Mouse (Mus musculus) cerebellum, adult 18-20 months (tissue): ENCODE results near the gene Rela.
"Not testable (repeated sequence)": the region's sequence is repeated elsewhere in the genome, so short reads cannot be mapped to it uniquely, and the experiment has no call there.

Source experiments
- DNase-seq, 2 experiments: peaks; one replicate each; pipeline ENCODE4 v3.0.0; 2021

The Rela gene

DNA sequence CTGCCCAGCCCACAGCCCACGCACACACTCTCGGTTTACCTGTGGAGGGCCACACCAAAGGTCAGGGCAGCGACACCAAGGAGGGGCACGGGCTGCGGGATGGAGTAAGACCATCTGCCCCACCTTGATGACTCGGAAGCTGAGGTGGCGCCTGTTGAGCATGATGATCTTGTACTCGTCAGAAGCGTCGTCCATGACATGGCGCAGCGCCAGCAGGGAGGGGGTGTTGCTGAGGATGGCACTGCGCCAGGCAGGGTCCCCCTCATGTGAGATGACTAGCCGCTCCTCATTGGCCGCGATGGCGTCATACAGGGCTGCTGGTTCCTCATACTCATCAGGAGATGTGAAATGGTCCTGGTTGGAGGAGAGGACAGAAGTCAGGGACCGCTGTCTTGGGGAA is 29.1 kb downstream of the Rela start:
- no peak for DNase-seq

DNA sequence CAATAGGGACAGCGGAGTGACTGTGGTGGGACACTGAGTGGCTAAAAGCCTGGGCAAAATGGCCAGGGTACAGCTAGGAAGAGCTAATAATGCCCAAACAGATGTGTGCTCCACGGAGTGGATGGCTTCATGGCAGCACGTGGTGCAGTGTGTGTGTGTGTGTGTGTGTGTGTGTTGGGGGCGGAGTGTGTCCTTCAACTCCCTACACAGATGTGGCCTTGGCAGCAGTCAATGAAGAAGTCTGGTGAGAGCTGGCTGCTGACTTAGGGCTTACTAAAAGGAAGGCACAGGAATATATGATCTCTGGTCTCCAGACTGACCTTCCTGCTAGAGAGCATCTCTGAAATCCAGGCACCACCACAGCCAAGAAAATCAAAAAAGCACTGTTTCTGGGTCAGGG is 31.1 kb downstream of the Rela start:
- no peak for DNase-seq

DNA sequence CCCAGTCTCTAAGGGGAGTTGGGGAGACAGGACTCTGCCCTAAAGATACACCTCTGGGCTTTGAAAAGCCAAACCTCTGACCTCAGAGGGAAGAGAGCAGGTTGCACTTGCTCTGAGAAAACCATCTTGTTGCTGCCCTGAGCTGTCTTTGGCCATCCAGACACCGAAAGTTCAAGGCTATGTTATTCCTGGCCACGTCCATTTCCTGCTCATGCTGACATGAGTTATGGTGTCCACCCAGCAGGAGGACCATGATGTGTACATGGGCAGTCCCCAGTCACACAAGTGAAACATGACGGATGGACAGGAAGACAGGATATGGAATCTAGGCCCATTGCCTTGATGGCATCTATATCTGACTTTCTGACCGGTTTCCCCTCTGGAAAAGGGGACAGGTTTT is 43.1 kb downstream of the Rela start:
- DNase-seq = no peak

DNA sequence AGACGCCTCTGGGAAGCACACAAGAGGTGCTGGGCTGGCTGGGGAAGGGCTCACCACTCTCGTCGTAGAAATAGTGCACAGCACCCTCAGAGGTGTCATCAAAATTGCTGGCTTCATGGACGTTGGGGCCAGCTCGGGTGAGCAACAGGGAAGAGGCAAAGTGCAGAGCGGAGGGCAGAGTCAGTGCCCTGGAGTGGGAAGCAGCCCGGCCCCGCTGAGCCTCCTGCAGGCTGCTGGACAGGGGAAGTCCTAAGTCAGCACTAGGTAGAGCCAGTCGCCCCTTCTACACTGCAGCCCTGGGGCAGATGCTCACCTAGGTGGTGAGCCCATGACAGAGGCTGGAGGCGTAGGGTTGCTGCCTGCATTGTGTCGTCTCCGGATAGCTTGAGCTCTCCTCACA is 47.0 kb downstream of the Rela start:
- DNase-seq = no peak

DNA sequence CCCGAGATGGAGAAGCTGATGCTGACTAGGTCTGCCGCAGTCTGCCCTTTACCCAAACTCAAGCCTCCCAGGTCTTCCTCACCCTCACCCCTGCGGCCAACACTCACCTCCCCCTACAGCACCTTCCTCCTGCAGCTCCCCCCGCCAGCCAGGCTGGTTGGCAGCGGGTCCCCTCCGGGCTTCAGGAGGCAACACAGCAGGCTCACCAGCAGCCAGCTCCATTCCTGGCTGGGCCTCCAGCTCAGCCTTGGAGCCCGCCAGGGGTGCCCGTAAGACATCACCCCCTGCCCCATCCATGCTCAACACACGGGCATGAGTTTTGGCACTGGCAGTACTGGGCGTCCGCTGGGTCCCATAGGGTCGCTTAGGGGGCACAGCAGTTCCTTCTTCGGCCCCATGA is 47.7 kb downstream of the Rela start:
- DNase-seq = no peak

DNA sequence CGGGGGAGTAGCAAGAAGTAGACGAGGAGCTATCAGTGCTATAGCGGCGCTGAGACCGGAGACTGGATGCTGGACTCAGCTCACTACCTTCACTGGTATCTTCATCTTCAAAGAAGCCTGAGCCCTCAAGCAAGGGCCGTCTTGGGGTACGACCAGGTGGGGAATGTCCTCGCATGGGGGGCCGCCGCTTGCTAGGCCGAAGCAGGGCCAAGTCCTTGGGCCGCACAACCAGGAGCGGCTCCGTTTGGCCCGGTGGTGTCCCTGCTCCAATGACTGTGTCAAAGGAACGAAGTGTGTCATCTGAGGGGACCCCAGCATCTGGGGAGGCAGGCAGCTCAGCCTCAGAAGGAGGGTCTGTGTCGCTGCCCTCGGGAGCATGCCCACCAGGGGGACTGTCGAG is 48.1 kb downstream of the Rela start:
- DNase-seq = no peak

DNA sequence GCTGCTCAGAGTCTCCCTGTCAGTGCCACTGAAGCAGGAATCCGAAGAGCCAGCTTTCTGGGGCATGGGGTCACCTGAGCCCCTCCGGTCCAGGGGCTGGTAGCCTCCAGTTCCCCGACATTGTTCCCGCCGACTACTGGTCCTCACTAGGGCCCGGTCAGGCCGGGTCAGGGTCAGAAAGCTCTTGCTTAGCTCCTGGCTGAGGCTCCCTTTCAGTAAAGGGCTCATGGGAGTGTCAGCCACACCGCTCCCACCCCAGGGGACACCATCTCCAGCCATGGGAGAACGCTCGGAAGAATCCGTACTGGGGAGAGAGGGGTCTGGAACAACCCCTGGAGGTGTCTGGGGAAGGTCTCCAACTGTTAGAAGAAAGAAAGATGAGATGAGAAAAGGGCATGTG is 48.6 kb downstream of the Rela start:
- no peak for DNase-seq

DNA sequence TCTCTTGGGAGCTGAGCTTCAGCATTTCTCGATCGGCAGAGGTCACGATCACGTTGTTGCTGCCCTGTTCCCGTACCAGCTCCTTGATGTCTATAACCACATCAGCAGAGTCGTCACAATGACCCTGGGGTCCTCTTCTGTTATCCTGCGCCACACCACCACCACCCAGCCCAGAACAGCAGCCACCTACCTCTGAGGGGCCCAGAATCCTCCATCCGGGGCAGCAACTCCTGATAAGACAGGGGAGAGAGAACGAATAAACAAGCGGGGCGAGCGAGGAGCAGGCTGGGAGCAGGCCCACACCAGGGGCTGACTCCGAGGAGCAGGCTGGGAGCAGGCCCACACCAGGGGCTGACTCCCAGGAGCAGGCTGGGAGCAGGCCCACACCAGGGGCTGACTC is 49.2 kb downstream of the Rela start:
- DNase-seq = no peak

DNA sequence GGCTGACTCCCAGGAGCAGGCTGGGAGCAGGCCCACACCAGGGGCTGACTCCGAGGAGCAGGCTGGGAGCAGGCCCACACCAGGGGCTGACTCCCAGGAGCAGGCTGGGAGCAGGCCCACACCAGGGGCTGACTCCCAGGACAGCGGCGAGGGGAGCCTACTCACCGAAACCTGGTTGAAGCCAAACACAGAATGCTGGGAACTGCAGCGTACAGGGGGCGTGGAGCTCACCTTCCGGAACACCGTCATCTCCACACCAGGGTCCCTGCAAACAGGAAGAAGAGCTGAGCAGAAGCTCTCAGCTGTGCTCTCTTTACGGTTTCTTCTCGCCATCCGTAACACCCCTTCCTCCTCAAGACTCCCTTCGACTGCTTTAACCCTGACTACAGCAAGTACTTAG is 49.7 kb downstream of the Rela start:
- DNase-seq = not testable (repeated sequence)

DNA sequence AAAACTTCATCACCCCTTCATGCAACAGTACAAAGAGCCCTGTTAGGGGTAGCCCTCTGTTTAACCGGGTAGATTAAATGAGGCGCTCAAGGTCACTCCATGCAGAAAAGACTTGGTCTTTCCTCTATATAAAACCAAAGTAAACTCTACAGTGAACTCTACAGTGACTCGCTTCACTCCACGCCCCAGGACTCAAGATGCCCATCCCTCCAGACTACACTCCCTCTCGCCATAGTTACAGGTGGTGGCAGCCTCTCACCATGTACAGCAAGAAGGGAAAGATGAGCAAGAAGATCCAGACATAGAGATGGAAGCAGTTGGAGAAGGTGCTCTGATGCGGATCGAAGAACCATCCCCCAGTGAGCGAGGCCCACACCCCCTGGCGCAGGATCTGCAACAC is 50.5 kb downstream of the Rela start:
- no peak for DNase-seq

DNA sequence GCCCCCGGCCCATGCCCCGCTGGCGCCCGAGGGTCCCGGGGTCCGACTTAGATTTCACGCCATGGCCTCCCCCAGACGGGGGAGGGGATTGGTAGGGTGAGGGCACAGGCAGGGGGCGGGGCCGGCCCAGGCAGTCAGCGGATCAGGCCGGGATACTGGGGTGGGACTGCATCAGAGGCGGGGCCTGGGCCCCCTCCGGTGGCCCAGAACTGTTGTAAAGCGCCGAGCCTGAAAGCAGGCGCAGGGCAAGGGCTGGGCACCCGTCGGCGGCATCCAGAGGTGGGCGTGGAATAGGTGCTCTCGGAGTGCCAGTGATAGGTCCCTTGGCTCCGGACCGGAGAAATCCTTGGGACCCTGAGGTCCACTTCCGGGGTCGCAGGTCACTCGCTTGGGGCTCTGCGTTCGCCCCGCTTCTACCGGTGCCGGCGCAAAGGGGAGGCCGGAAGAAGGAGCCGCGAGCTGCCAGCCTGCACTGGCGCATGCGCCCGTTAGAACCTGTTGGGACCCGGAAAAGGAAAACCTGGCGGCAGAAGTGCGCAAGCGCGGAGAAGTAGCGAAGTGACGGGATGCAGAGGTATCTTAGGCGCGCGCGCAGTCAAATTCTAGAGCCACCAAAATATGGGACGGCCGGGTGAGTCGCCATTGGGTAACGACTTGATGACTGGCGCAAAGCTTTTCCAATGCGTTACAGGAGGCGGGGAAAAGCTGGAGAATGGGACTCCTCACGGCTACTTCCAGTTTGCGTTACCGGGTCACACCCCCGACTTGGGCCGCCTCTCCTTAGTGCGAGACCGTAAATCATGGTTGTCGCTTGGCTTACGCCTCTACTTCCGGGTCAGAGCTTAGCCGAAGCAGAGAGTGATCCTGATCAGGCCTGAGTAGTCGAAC is 51.2 kb downstream of the Rela start, which contains the start of the genes Map3k11 and Pcnx3:
Gene Map3k11, plus strand, starts transcription at position 543 of the 888 bp plus-strand sequence.
Gene Pcnx3, minus strand, starts transcription at position 709 of the 888 bp plus-strand sequence.
- peak; percentile 98 to 99 for DNase-seq

DNA sequence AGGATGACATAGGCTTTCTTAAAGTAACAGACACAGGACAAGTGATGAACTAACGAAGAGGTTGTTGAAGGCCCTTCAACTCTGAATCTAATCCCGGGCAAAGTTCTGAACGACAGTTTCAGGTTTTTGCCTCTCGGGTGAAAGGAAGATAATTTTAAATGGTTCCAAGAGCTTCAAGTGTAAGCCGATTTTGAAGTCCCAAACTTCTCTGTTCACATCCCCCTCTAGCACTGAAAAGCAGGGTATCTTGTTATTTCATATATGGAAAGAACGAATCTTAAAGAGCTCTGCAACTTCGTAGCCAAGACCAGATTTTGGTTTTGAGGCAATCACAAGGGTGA is 51.8 kb downstream of the Rela start:
- DNase-seq = no peak

DNA sequence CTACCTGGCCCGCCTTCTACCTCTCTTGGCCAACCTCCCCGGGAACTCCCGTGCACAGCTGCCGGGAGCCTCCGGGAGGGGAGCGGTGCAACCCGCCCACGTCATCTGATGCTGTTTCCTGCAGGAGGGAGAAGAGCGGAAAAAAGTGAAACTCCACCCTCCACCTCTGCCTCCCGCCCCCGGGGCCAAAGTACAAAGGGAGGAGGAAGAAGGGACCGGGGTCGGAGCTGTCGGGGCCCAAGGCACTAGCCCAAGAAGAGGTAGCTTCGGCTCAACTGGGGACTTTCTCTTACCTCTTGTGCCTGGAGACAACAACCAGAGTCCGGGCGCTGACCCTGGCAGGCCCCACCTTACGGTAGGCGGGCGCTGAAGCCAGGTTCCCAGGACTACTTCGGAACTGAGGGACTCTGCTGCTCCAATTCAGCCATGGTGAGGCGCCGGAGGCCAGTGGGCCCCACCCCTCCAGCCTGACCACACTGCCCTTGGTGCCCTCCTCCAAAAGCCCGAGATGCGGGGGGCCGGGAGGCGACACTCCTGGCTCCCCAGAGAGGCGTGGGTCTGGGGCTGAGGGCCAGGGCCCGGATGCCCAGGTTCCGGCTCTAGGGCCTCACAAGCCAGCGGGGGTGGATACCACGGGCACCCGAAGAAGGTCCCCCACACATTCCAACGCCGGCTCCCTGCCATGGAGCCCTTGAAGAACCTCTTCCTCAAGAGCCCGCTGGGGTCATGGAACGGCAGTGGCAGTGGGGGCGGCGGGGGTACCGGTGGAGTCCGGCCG is 52.5 kb downstream of the Rela start:
- DNase-seq = peak; percentile 73 to 80

DNA sequence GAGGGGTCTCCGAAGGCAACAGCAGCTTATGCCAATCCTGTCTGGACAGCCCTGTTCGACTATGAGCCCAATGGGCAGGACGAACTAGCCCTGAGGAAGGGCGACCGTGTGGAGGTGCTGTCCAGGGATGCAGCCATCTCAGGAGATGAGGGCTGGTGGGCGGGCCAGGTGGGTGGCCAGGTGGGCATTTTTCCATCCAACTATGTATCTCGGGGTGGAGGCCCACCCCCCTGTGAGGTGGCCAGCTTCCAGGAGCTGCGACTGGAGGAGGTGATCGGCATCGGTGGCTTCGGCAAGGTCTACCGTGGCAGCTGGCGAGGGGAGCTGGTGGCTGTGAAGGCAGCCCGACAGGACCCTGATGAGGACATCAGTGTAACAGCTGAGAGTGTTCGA is 53.1 kb downstream of the Rela start:
- DNase-seq = peak; percentile 24 to 36

DNA sequence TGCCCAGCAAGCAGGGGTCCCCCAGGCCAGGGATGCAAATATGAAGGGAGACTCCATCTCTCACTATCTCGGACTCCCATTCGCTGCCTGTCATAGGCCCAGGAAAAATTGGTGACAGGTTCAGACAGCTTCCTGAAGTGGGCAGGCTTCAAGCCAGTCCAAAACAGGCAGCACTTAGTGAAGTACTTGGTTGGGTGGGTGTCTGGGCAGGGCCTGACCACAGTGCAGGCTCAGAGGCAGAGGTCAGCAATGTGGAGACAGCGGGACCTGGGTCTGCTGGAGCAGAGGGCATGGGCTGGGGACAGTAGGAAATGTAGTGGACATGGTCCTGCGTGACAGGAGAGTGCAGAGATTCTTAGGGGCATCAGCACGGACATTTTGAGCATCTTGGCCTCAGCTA is 54.3 kb downstream of the Rela start:
- DNase-seq = no peak

DNA sequence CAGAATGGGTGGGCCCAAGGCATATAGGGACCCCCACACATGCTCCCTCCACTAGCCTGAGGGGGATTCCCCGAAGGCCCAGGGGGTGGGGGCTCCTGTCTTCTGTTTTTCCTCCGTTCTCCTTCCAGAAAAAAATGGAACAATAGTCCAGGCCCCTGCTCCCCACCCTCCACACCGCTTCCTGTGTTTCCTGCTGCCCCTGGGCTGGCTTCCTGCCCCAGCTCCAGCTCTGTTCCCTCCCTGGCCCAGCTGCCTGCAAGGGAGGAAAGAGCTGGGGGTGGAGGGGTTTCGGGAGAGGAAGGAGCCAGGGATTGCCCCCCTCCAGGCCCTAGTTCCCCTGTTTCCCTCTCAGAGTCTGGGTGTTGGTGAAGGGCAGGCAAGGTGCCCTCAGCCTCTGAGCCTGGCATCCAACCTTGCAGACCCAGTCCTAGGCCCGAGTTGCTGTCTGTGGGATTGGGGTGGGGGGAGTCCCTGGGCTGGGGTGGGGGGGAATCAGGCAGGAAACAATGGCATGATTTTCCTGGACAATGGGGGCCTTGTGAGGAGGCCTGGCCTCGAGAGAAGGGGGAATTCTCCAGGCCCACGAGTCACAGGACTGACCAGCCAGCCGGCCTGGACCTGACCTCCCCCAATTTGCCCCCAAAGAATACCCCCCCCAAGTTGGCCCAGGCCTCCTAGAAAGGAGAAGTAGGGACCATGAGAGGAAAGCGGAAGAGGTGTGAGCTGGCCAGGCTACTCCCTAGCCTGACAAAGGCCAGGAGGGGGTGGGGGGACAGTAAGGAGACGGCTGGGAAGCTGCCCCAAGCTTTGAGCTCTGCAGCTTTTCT is 55.0 kb downstream of the Rela start:
- DNase-seq = no peak

DNA sequence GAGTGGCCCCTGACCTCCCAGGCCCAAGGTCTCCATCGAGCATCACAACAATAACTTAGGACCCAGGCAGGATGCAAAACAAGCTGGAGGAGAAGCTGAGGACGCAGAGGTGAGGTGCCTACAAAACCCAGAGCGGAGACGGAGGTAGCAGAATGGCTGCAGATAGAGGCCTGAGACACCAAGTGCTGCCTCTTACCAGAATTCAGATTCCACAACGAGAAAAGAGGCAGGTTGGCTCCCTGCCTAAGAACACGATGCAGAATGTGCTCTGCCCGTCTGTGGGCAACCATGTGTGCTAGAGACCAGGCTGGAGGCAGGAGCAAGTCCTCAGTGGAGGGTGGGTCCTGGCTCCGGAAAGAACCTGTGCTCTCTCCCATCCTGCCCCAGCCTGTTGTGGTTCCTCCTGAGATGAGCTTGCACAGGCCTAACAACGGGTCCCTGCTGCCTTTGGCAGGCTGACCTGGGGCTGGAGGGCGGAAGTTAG is 55.7 kb downstream of the Rela start:
- DNase-seq = no peak

DNA sequence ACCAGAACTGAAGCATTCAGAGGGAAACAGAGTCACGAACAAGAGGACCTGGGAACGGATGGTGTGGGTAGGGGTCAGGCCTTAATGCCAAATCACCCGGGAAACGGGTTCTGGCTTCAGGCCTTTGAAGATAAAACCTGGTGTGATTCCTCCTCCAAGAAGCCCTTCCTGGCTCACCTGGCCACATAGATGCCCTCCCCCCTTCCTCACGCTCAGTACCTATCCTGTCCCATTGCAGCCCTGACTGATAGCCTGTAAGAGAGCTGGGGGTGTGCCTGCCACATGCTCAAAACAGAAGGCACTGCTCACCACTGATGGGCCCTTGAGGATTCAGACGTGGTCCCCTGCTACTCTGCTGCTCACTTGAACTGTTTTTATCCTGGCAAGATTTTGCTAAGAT is 56.5 kb downstream of the Rela start:
- DNase-seq = no peak

DNA sequence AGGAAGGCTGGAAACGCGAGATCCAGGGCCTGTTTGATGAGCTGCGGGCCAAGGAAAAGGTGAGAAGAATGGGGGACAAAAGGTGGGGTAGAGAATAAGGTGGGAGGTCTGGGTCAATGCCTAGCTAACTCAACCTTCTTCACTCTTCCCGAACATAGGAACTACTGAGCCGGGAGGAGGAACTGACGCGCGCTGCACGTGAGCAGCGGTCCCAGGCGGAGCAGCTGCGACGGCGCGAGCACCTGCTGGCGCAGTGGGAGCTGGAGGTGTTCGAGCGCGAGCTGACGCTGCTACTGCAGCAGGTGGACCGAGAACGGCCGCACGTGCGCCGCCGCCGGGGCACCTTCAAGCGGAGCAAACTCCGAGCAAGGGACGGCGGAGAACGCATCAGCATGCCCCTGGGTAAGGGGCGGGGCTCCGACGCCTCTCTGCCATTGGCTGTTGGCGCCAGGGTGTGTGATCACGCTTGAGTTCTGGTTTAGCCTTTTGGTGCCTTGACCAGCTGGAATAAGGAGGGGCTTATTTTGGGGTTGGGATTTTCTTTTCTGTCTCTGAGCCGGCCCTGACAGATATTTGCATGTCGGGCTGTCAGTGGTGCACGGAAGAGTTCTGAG is 58.7 kb downstream of the Rela start:
- no peak for DNase-seq
